Mouse (Mus musculus): ENCODE measurements around the gene Cntfr.

Gene Cntfr

GRCm38 (mm10) chr4:41677006-41677629 lies 19.8 kb downstream of the Cntfr start:
- DNase-seq: peak; percentile 47 to 86

GRCm38 (mm10) chr4:41676248-41677005 lies 20.5 kb downstream of the Cntfr start:
- peak; percentile 11 to 41 for DNase-seq

- DNase-seq: no peak
Measured at GRCm38 (mm10) chr4:41673186-41673585, 23.7 kb downstream of the Cntfr start.

- DNase-seq: no peak
Measured at GRCm38 (mm10) chr4:41672522-41672963, 24.3 kb downstream of the Cntfr start.

- no peak for DNase-seq
Measured at GRCm38 (mm10) chr4:41671963-41672480, 24.9 kb downstream of the Cntfr start.

- DNase-seq: no peak
Measured at GRCm38 (mm10) chr4:41671500-41671899, 25.4 kb downstream of the Cntfr start.

GRCm38 (mm10) chr4:41670836-41671235 lies 26.1 kb downstream of the Cntfr start:
- no peak for DNase-seq

- no peak for DNase-seq
Measured at GRCm38 (mm10) chr4:41666646-41667045, 30.2 kb downstream of the Cntfr start.

GRCm38 (mm10) chr4:41665009-41665675 lies 31.7 kb downstream of the Cntfr start:
- peak; percentile 12 to 76 for DNase-seq

- DNase-seq: peak; percentile 10 to 62
Measured at GRCm38 (mm10) chr4:41664533-41664932, 32.4 kb downstream of the Cntfr start.

GRCm38 (mm10) chr4:41663614-41664013 lies 33.3 kb downstream of the Cntfr start:
- no peak for DNase-seq

- peak in 1 of 2 experiments; percentile 26 for DNase-seq
Measured at GRCm38 (mm10) chr4:41662723-41663122, 34.2 kb downstream of the Cntfr start.

GRCm38 (mm10) chr4:41660851-41661430 lies 35.9 kb downstream of the Cntfr start:
- peak; percentile 72 to 80 for DNase-seq

GRCm38 (mm10) chr4:41659556-41659955 lies 37.3 kb downstream of the Cntfr start:
- DNase-seq: no peak

- DNase-seq: peak; percentile 43 to 78
Measured at GRCm38 (mm10) chr4:41658566-41659384, 38.1 kb downstream of the Cntfr start.

- no peak for DNase-seq
Measured at GRCm38 (mm10) chr4:41655525-41655924, 41.4 kb downstream of the Cntfr start.

- DNase-seq: peak; percentile 77 to 83
Measured at GRCm38 (mm10) chr4:41654217-41654616, 42.7 kb downstream of the Cntfr start.

GRCm38 (mm10) chr4:41653730-41654129 lies 43.2 kb downstream of the Cntfr start:
- no peak for DNase-seq

- DNase-seq: peak; percentile 75 to 89
Measured at GRCm38 (mm10) chr4:41653296-41653695, 43.6 kb downstream of the Cntfr start.

GRCm38 (mm10) chr4:41648627-41649026 lies 48.3 kb downstream of the Cntfr start:
- DNase-seq: no peak

- DNase-seq: peak in 1 of 2 experiments; percentile 23
Measured at GRCm38 (mm10) chr4:41648157-41648556, 48.7 kb downstream of the Cntfr start.

GRCm38 (mm10) chr4:41645488-41645887 lies 51.4 kb downstream of the Cntfr start:
- peak; percentile 37 to 58 for DNase-seq

Data from kidney, postnatal 25 days (tissue).